Mouse (Mus musculus): ENCODE results near the gene Skap2. TPM values are rescaled to one million over a fixed set of nuclear protein-coding genes. Genes with fewer than 3 reads are reported as not detected.
A peak's percentile ranks its signal among the peaks of the same experiment; 100 is the strongest.

Skap2 gene
- polyA plus RNA-seq, 1 experiment from 2014 or later = 10.2 TPM

GRCm38 (mm10) chr6:51850030-51850817, 162.1 kb downstream of the Skap2 start:
- Histone ChIP-seq H3K27me3 (ENCODE audit: low read depth, poor library complexity, severe bottlenecking) (peaks cover 59% of the 10 kb centered on the region), H3K27ac (replicated peaks) (0 out of 2 replicates have a peak overlapping the region, but pooled peaks have one; percentile 74), H3K4me1 (peaks cover 52% of the 10 kb centered on the region), H3K4me3 (no peak overlapping the region), H3K36me3 (no peaks in the 10 kb centered on the region), H3K9me3 (replicated peaks) (no peaks in the 10 kb centered on the region)
- no peak for DNase-seq (ENCODE audit: low spot score)
- 76% methylated on average over 13 of the region's 13 CpGs for WGBS

DNA sequence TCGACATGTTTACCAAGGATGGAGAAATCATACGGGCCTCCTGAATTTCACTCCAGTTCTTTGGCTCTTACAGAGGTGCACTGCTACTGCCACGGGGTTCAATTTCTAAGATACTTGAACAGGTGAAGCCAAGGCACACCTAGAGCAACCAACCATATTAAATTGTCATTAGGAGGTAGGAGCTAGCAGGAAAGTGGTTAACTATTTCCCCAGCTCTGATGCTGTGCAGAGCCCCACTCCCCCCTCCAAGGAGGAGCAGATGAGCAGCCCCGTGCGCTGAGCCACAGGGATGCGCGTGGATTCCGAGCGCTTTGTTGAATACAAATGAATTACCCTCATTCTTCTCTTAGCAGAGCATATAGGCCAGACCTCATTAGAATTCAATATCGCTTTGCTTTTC, 162.8 kb downstream of the Skap2 start:
- WGBS = 25% methylated on average over 10 of the region's 10 CpGs
- Histone ChIP-seq H3K27me3 (ENCODE audit: low read depth, poor library complexity, severe bottlenecking) (peaks cover 59% of the 10 kb centered on the region), H3K27ac (replicated peaks) (peak overlapping the region; percentile 74; the same call in 1 of the 2 replicates), H3K9me3 (replicated peaks) (no peaks in the 10 kb centered on the region), H3K4me1 (peaks cover 52% of the 10 kb centered on the region), H3K36me3 (no peaks in the 10 kb centered on the region), H3K4me3 (peak overlapping the region; percentile 38; the same call in 1 of the 2 replicates)
- no peak for DNase-seq (ENCODE audit: low spot score)

DNA sequence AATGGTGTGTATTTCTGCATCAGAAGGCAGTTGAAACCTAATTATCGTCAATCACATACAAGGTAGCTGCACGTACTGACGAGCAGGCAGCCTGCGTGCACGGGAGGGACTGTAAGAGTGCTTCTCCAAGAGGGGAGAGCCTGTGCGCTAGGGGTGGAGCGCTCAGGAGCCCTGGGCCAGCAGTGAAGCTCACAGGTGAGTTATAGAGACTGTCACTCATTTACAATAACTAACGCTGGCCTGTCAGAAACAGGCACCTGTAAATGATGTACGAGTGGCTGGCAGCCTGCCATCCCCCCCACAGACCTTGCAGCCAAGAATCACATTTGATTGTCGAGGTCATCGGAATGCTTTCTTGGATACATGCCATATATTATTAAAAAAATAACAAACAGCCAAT, 168.2 kb downstream of the Skap2 start:
- Histone ChIP-seq H3K4me3 (no peak overlapping the region), H3K27ac (replicated peaks) (0 out of 2 replicates have a peak overlapping the region, but pooled peaks have one; percentile 17), H3K27me3 (ENCODE audit: low read depth, poor library complexity, severe bottlenecking) (peaks cover 26% of the 10 kb centered on the region), H3K4me1 (peaks cover 30% of the 10 kb centered on the region), H3K36me3 (no peaks in the 10 kb centered on the region), H3K9me3 (replicated peaks) (no peaks in the 10 kb centered on the region)
- WGBS = 84% methylated on average over 11 of the region's 11 CpGs
- DNase-seq (ENCODE audit: low spot score) = no peak

DNA sequence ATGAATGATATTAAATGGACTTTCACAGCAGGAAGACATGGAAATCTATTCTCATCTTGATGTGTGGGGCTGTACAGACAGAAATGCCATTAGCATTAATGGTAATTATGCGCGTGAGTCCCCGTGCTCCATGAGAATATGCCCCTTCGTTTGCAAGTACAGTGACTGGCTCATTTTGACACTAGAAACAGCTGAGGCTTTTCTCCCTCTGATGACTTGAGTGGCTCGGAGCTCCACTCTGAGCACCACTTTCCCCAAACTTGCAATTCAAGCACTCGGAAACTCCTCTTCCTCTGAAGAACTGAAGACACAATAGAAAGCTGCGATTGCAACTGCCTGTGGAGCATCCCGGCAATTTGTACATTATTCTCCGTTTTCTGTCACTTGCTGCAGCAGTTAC, 169.3 kb downstream of the Skap2 start:
- H3K9me3 ChIP-seq (replicated peaks) = no peaks in the 10 kb centered on the region
- peaks cover 19% of the 10 kb centered on the region for H3K4me1 ChIP-seq
- H3K36me3 ChIP-seq = no peaks in the 10 kb centered on the region
- H3K4me3 ChIP-seq = no peak overlapping the region
- no peak for DNase-seq (ENCODE audit: low spot score)
- 92% methylated on average over 9 of the region's 9 CpGs for WGBS
- no peak overlapping the region for H3K27ac ChIP-seq (replicated peaks)
- peaks cover 19% of the 10 kb centered on the region for H3K27me3 ChIP-seq (ENCODE audit: low read depth, poor library complexity, severe bottlenecking)

DNA sequence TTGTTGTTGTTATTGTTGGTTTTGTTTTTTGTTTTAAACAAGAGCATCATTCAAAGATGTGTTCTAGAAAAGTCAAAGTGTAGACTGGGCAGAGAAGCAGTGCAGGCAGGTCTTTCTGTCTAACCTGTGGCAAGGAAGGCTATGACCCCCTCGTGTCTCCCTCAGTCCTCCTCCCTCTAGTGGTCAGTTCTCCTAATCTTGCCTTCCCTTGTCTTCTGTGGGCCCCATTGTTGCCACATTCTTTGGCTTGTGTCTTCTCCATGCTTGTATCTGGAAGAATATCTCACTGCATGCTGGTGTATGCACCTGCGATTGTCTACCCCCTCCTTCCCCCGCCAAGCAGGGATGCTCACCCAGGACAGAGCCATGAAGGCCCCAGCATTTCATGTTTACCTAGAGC, 174.2 kb downstream of the Skap2 start:
- H3K27ac ChIP-seq (replicated peaks) = no peak overlapping the region
- peaks cover 4% of the 10 kb centered on the region for H3K4me1 ChIP-seq
- no peak overlapping the region for H3K4me3 ChIP-seq
- no peak for DNase-seq (ENCODE audit: low spot score)
- WGBS = 78% methylated on average over 3 of the region's 3 CpGs
- no peaks in the 10 kb centered on the region for H3K36me3 ChIP-seq
- no peaks in the 10 kb centered on the region for H3K27me3 ChIP-seq (ENCODE audit: low read depth, poor library complexity, severe bottlenecking)
- H3K9me3 ChIP-seq (replicated peaks) = no peaks in the 10 kb centered on the region

- no peaks in the 10 kb centered on the region for H3K27me3 ChIP-seq (ENCODE audit: low read depth, poor library complexity, severe bottlenecking)
- H3K4me1 ChIP-seq = no peaks in the 10 kb centered on the region
- H3K27ac ChIP-seq (replicated peaks) = no peak overlapping the region
- no peak overlapping the region for H3K4me3 ChIP-seq
- DNase-seq (ENCODE audit: low spot score) = no peak
- 80% methylated on average over 2 of the region's 2 CpGs for WGBS
- H3K9me3 ChIP-seq (replicated peaks) = no peaks in the 10 kb centered on the region
- H3K36me3 ChIP-seq = no peaks in the 10 kb centered on the region
Measured at GRCm38 (mm10) chr6:51833362-51833761, 179.0 kb downstream of the Skap2 start.

DNA sequence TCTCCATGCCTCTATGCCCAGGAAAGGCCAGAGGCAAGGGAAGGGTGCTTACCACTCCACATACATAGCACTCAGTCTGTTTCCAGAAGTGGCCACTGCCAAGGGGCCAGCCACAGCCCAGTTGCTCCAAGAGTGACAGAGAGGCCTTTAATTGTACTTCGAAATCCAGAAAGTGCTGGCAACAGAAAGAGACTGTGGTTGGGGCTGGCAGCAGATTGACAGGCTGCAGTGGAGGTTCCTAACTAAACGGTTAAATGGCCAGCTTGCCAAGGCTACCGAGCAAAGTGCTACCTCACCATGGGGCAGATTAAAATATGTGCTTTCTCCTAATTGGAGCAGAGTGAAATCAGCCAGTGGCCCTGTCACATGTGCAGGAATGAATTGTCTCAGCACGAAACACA, 186.7 kb downstream of the Skap2 start:
- no peaks in the 10 kb centered on the region for H3K27me3 ChIP-seq (ENCODE audit: low read depth, poor library complexity, severe bottlenecking)

GRCm38 (mm10) chr6:51824136-51824830, 188.1 kb downstream of the Skap2 start:
- Histone ChIP-seq H3K4me1 (peaks cover 15% of the 10 kb centered on the region), H3K27me3 (ENCODE audit: low read depth, poor library complexity, severe bottlenecking) (no peaks in the 10 kb centered on the region), H3K4me3 (no peak overlapping the region), H3K9me3 (replicated peaks) (no peaks in the 10 kb centered on the region), H3K36me3 (no peaks in the 10 kb centered on the region), H3K27ac (replicated peaks) (peak overlapping the region; percentile 35)
- 83% methylated on average over 9 of the region's 9 CpGs for WGBS
- DNase-seq (ENCODE audit: low spot score) = no peak

More for the DNA sequence above, 186.7 kb downstream of the Skap2 start:
- H3K36me3 ChIP-seq = no peaks in the 10 kb centered on the region
- no peak overlapping the region for H3K4me3 ChIP-seq
- DNase-seq (ENCODE audit: low spot score) = no peak
- H3K9me3 ChIP-seq (replicated peaks) = no peaks in the 10 kb centered on the region
- peaks cover 15% of the 10 kb centered on the region for H3K4me1 ChIP-seq
- WGBS = 78% methylated on average over 4 of the region's 4 CpGs
- no peak overlapping the region; the same call in 1 of the 2 replicates for H3K27ac ChIP-seq (replicated peaks)

- peaks cover 3% of the 10 kb centered on the region; the same call in 1 of the 2 replicates for H3K9me3 ChIP-seq (replicated peaks)
- peaks cover 15% of the 10 kb centered on the region for H3K4me1 ChIP-seq
- no peaks in the 10 kb centered on the region for H3K36me3 ChIP-seq
- WGBS = 72% methylated on average over 4 of the region's 4 CpGs
- H3K27ac ChIP-seq (replicated peaks) = no peak overlapping the region
- H3K4me3 ChIP-seq = no peak overlapping the region
- DNase-seq (ENCODE audit: low spot score) = no peak
- H3K27me3 ChIP-seq (ENCODE audit: low read depth, poor library complexity, severe bottlenecking) = no peaks in the 10 kb centered on the region
Measured at GRCm38 (mm10) chr6:51822049-51822448, 190.3 kb downstream of the Skap2 start.

- Histone ChIP-seq H3K36me3 (no peaks in the 10 kb centered on the region), H3K27ac (replicated peaks) (no peak overlapping the region), H3K9me3 (replicated peaks) (peaks cover 3% of the 10 kb centered on the region; the same call in 1 of the 2 replicates), H3K27me3 (ENCODE audit: low read depth, poor library complexity, severe bottlenecking) (no peaks in the 10 kb centered on the region), H3K4me3 (no peak overlapping the region), H3K4me1 (peaks cover 14% of the 10 kb centered on the region)
- no peak for DNase-seq (ENCODE audit: low spot score)
- 83% methylated on average over 5 of the region's 5 CpGs for WGBS
Measured at GRCm38 (mm10) chr6:51820853-51821252, 191.5 kb downstream of the Skap2 start.

DNA sequence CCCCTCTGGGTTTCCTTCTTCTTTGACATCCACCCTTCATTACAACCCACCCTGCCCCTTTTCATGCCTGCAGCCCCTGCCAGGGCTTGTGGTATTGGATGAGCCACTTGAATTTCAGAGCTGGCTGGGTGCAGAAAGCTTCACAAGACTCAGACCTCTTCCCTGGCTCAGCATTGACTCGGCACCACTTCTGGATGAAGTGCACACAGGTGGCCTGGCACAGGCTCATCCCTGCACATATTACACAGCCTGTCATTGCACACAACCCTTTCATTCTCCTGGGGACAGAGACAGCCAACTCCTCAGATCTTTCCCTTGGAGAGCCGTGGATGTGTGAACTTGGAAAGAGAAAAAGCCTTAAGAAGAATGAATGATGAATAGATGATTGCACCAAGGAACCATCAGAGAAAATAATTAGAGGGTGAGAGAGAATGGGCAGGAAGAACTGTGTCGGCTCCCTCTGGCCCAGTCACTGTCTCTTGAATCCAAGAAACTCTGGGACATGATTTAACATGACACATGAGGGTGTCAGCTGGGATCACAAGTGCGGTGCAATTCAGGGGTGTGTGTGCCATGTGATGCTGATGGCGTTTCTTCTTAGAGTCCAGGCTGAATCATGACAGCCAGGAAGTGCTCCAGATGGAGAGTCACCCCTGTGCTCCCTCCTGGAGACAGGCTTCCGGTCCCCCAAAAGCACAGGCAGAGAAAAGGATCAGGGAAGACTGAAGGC, 195.3 kb downstream of the Skap2 start:
- no peaks in the 10 kb centered on the region for H3K4me1 ChIP-seq
- 86% methylated on average over 6 of the region's 6 CpGs for WGBS
- no peak for DNase-seq (ENCODE audit: low spot score)

GRCm38 (mm10) chr6:51810906-51811305, 201.4 kb downstream of the Skap2 start:
- DNase-seq (ENCODE audit: low spot score) = no peak
- no peaks in the 10 kb centered on the region; the same call in 1 of the 2 replicates for H3K9me3 ChIP-seq (replicated peaks)
- H3K27me3 ChIP-seq (ENCODE audit: low read depth, poor library complexity, severe bottlenecking) = no peaks in the 10 kb centered on the region
- no peak overlapping the region for H3K4me3 ChIP-seq
- H3K4me1 ChIP-seq = 0 out of 2 replicates have a peak, but pooled peaks cover 6% of the 10 kb centered on the region
- WGBS = 86% methylated on average over 4 of the region's 4 CpGs
- no peak overlapping the region for H3K27ac ChIP-seq (replicated peaks)
- H3K36me3 ChIP-seq = no peaks in the 10 kb centered on the region

More for the DNA sequence above, 195.3 kb downstream of the Skap2 start:
- H3K27ac ChIP-seq (replicated peaks) = no peak overlapping the region
- peaks cover 3% of the 10 kb centered on the region; the same call in 1 of the 2 replicates for H3K9me3 ChIP-seq (replicated peaks)
- H3K27me3 ChIP-seq (ENCODE audit: low read depth, poor library complexity, severe bottlenecking) = no peaks in the 10 kb centered on the region
- no peak overlapping the region for H3K4me3 ChIP-seq
- H3K36me3 ChIP-seq = no peaks in the 10 kb centered on the region
